Mouse (Mus musculus): Measurements from ENCODE around the gene Ncan. TPM values are rescaled to one million over a fixed set of nuclear protein-coding genes. Genes with fewer than 3 reads are reported as not detected.

The Ncan gene
- total RNA-seq (2017), result not detected in 2 replicates

- ATAC-seq (ENCODE audit: extremely low read depth, insufficient number of reproducible peaks, low FRiP score, poor library complexity, severe bottlenecking), result no peak
Observed at GRCm38 (mm10) chr8:70120667-70121066, at the start of gene Ncan. Gene Ncan (minus strand): TSS chr8:70120873.

- ATAC-seq (ENCODE audit: extremely low read depth, insufficient number of reproducible peaks, low FRiP score, poor library complexity, severe bottlenecking), result no peak
Observed at GRCm38 (mm10) chr8:70170116-70170515, 49.4 kb upstream of the Ncan start.

GRCm38 (mm10) chr8:70166504-70167110 lies 45.9 kb upstream of the Ncan start:
- ATAC-seq (ENCODE audit: extremely low read depth, insufficient number of reproducible peaks, low FRiP score, poor library complexity, severe bottlenecking), result peak; percentile 78

- no peak for ATAC-seq (ENCODE audit: extremely low read depth, insufficient number of reproducible peaks, low FRiP score, poor library complexity, severe bottlenecking)
Observed at GRCm38 (mm10) chr8:70163316-70163715, 42.6 kb upstream of the Ncan start.

GRCm38 (mm10) chr8:70160015-70160414 lies 39.3 kb upstream of the Ncan start:
- ATAC-seq (ENCODE audit: extremely low read depth, insufficient number of reproducible peaks, low FRiP score, poor library complexity, severe bottlenecking), result peak; percentile 61

- no peak for ATAC-seq (ENCODE audit: extremely low read depth, insufficient number of reproducible peaks, low FRiP score, poor library complexity, severe bottlenecking)
Observed at GRCm38 (mm10) chr8:70159211-70159610, 38.5 kb upstream of the Ncan start.

GRCm38 (mm10) chr8:70158069-70158853 lies 37.6 kb upstream of the Ncan start:
- ATAC-seq (ENCODE audit: extremely low read depth, insufficient number of reproducible peaks, low FRiP score, poor library complexity, severe bottlenecking), result peak; percentile 59

- ATAC-seq (ENCODE audit: extremely low read depth, insufficient number of reproducible peaks, low FRiP score, poor library complexity, severe bottlenecking), result no peak
Observed at GRCm38 (mm10) chr8:70157240-70157800, 36.6 kb upstream of the Ncan start.

- ATAC-seq (ENCODE audit: extremely low read depth, insufficient number of reproducible peaks, low FRiP score, poor library complexity, severe bottlenecking), result peak; percentile 92
Observed at GRCm38 (mm10) chr8:70152537-70153257, 32.0 kb upstream of the Ncan start.

GRCm38 (mm10) chr8:70150158-70150557 lies 29.5 kb upstream of the Ncan start:
- ATAC-seq (ENCODE audit: extremely low read depth, insufficient number of reproducible peaks, low FRiP score, poor library complexity, severe bottlenecking), result no peak

GRCm38 (mm10) chr8:70147678-70148607 lies 27.3 kb upstream of the Ncan start:
- ATAC-seq (ENCODE audit: extremely low read depth, insufficient number of reproducible peaks, low FRiP score, poor library complexity, severe bottlenecking), result no peak

- ATAC-seq (ENCODE audit: extremely low read depth, insufficient number of reproducible peaks, low FRiP score, poor library complexity, severe bottlenecking), result no peak
Observed at GRCm38 (mm10) chr8:70139981-70140380, 19.3 kb upstream of the Ncan start.

- ATAC-seq (ENCODE audit: extremely low read depth, insufficient number of reproducible peaks, low FRiP score, poor library complexity, severe bottlenecking), result peak; percentile 93
Observed at GRCm38 (mm10) chr8:70139026-70139857, 18.6 kb upstream of the Ncan start, which contains the start of the genes Rfxank, Borcs8 and Mef2b. Gene Rfxank (minus strand): TSS chr8:70139154. Gene Borcs8 (plus strand): TSS chr8:70139499. Gene Mef2b (plus strand): TSS chr8:70139711.

- ATAC-seq (ENCODE audit: extremely low read depth, insufficient number of reproducible peaks, low FRiP score, poor library complexity, severe bottlenecking), result no peak
Observed at GRCm38 (mm10) chr8:70137890-70138289, 17.2 kb upstream of the Ncan start.

- no peak for ATAC-seq (ENCODE audit: extremely low read depth, insufficient number of reproducible peaks, low FRiP score, poor library complexity, severe bottlenecking)
Observed at GRCm38 (mm10) chr8:70136591-70136990, 15.9 kb upstream of the Ncan start.

- ATAC-seq (ENCODE audit: extremely low read depth, insufficient number of reproducible peaks, low FRiP score, poor library complexity, severe bottlenecking), result no peak
Observed at GRCm38 (mm10) chr8:70134931-70135330, 14.3 kb upstream of the Ncan start.

- ATAC-seq (ENCODE audit: extremely low read depth, insufficient number of reproducible peaks, low FRiP score, poor library complexity, severe bottlenecking), result no peak
Observed at GRCm38 (mm10) chr8:70134086-70134485, 13.4 kb upstream of the Ncan start.
